Mouse (Mus musculus) limb, embryonic 11.5 days (tissue): ENCODE results near the gene Bmpr1a. TPM values are rescaled to one million over a fixed set of nuclear protein-coding genes. Genes with fewer than 3 reads are reported as not detected.
"Not testable (repeated sequence)": the region's sequence is repeated elsewhere in the genome, so short reads cannot be mapped to it uniquely, and the experiment has no call there.

Experiments used
- ATAC-seq: fragments of 200-750 bp; cut with Nextera tagmentation; 2 replicates; pipeline ENCODE4 v1.8.0; 2017; ENCODE audit warnings: low read depth; ENCODE audit not compliant: insufficient number of reproducible peaks, low FRiP score, low TSS enrichment
- DNase-seq: peaks from one replicate; pipeline ENCODE4 v3.0.0-alpha.2; 2015; ENCODE audit warnings: low spot score
- H3K27ac ChIP-seq: fragments of 300-500 bp; sonication (generic); replicated peaks from 2 replicates; pipeline ENCODE4 v1.5.1; 2014; ENCODE audit warnings: low read depth, mild to moderate bottlenecking, low read length
- H3K27me3 ChIP-seq: fragments of 300-500 bp; sonication (generic); 2 replicates; pipeline ENCODE4 v1.6.1; 2014; ENCODE audit warnings: mild to moderate bottlenecking, low read length, mixed read lengths; ENCODE audit not compliant: control insufficient read depth, insufficient read depth
- H3K36me3 ChIP-seq: fragments of 300-500 bp; sonication (generic); 2 replicates; pipeline ENCODE4 v1.6.1; 2014; ENCODE audit warnings: mild to moderate bottlenecking, low read length, moderate library complexity, mixed read lengths; ENCODE audit not compliant: control insufficient read depth, insufficient read depth
- H3K4me1 ChIP-seq: fragments of 300-500 bp; sonication (generic); 2 replicates; pipeline ENCODE4 v1.6.1; 2014; ENCODE audit warnings: low read length, mixed read lengths; ENCODE audit not compliant: control insufficient read depth, insufficient read depth
- H3K4me2 ChIP-seq: fragments of 300-500 bp; sonication (generic); 2 replicates; pipeline ENCODE4 v1.6.1; 2014; ENCODE audit warnings: low read depth, mild to moderate bottlenecking, moderate library complexity; ENCODE audit not compliant: severe bottlenecking
- H3K4me3 ChIP-seq: fragments of 300-500 bp; sonication (generic); 2 replicates; pipeline ENCODE4 v1.5.1; 2014; ENCODE audit warnings: low read depth, low read length
- H3K9ac ChIP-seq: fragments of 300-500 bp; sonication (generic); 2 replicates; pipeline ENCODE4 v1.6.1; 2014; ENCODE audit warnings: mild to moderate bottlenecking, low read length
- H3K9me3 ChIP-seq: fragments of 300-500 bp; sonication (generic); 2 replicates; pipeline ENCODE4 v1.6.1; 2016; ENCODE audit warnings: low read length; ENCODE audit not compliant: control insufficient read depth
- WGBS: fragments of 180-500 bp; shearing (Covaris S2); extraction: QIAGEN DNeasy Blood & Tissue Kit; methylation state at CpG from one replicate; pipeline ENCODE4 v1.1.7; 2014; 5-methylcytosine and 5-hydroxymethylcytosine counted together
- polyA plus RNA-seq: library from polyadenylated mRNA; unstranded; fragments of >200 nt; fragmentation: Nextera tagmentation; extraction: Ambion mirVana; gene quantifications from 2 replicates; pipeline ENCODE4 v1.2.1, GENCODE M21; 2014

Bmpr1a gene
- polyA plus RNA-seq, 1 experiment from 2014 or later: 67.2 TPM

DNA sequence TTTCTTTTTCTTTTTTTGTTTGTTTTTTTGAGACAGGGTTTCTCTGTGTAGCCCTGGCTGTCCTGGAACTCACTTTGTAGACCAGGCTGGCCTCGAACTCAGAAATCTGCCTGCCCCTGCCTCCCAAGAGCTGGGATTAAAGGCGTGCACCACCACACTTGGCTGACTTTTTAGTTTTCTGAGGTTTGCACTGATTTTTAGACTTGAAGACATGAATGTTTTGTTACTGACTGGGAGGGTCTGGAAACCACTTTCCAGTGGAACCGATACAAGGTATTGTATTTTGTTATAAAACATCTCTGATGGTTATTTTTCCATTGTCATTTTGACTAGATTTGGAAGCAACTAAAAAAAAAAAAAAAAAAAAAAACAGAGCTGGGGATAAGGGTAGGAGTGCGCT is 86.2 kb downstream of the Bmpr1a start:
- not testable (repeated sequence) for H3K4me3 ChIP-seq, ATAC-seq, DNase-seq, H3K4me1 ChIP-seq, H3K27ac ChIP-seq, H3K9ac ChIP-seq, H3K36me3 ChIP-seq, H3K27me3 ChIP-seq, H3K4me2 ChIP-seq, H3K9me3 ChIP-seq
- 95% methylated on average over 4 of the region's 4 CpGs for WGBS

DNA sequence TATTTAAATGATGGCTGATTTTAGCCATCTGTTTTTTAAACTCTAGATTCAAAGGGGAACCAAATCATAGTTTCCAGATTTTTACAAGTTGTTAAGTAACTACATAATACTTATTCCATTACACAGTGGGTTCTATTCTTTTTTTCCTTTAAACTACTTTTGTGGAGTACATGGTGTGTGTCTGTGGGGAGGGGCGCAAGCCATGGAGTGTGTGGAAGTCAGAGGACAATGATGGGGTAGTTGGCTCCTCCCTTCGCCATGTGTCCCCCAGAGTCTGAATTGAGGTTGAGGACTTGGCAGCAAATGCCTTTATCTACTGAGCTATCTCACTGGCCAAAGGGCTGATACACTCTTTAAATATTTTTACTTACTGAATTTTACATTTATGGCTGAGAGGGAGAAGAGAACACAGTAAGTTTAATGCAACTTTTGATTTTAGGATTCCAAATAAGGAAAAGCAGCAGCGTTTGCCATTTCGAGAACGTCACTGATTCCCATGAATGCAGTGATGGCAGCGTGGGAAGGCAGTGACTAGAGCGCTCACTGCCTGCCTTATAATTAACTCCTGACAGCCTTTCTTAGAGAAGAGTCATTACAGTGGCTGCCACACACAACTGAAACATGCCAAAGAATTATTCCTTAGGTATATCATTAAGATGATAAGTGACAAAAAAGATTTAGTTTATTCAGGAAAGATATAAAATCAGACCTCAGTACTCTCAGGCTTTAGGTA is 90.8 kb downstream of the Bmpr1a start:
- no peaks in the 10 kb centered on the region for H3K9me3 ChIP-seq
- 87% methylated on average over 7 of the region's 7 CpGs for WGBS
- H3K27ac ChIP-seq: no peak overlapping the region
- DNase-seq (no peak), ATAC-seq (no peak)
- H3K9ac ChIP-seq: no peak overlapping the region
- no peak overlapping the region for H3K4me3 ChIP-seq
- no peak overlapping the region for H3K4me2 ChIP-seq
- H3K36me3 ChIP-seq: peaks cover 15% of the 10 kb centered on the region
- H3K27me3 ChIP-seq: no peaks in the 10 kb centered on the region
- H3K4me1 ChIP-seq: no peaks in the 10 kb centered on the region

DNA sequence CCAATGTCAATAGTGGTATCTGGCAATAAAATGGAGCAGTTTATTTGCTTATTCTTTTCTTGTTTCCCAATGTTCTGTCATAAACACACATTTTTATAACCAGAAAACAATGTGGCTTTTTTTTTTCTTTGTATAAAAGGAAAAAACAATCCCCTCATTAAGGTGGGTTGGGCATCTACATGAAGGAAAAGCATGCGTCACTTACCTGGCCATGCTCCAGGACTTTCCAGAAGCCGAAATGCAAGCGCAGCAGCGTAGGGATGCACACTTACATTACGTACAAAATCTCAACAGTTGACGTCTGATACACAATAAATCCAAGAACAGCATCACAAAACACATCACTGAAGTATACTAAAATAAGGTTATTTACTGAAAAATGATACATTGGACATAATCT is 92.4 kb downstream of the Bmpr1a start:
- Histone ChIP-seq H3K27ac (no peak overlapping the region), H3K27me3 (no peaks in the 10 kb centered on the region), H3K9ac (no peak overlapping the region), H3K9me3 (no peaks in the 10 kb centered on the region), H3K36me3 (peaks cover 15% of the 10 kb centered on the region), H3K4me3 (no peak overlapping the region), H3K4me1 (no peaks in the 10 kb centered on the region), H3K4me2 (no peak overlapping the region)
- no peak for ATAC-seq
- 98% methylated on average over 6 of the region's 6 CpGs for WGBS
- no peak for DNase-seq

DNA sequence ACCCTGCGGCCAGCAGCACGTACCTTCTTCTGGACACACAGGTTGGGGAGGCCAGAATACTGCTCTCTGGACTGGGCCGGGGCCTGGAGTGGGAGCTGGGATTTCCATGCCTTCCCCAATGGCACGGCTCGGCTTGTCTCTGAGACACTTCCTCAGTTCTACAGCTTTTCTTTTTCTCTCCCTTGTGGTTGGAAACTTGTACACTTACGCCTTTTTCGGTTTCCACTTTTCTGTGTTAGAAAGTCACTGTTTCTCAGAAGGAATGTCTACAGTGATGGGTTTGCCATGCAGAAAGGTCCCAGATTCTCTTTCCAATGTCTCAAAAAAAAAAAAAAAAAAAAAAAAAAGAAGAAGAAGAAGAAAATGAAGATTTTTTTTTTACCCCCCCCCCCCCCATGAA is 99.7 kb downstream of the Bmpr1a start:
- no peak overlapping the region for H3K4me2 ChIP-seq
- no peak overlapping the region for H3K9ac ChIP-seq
- H3K4me1 ChIP-seq: no peaks in the 10 kb centered on the region
- ATAC-seq (no peak), DNase-seq (no peak)
- no peaks in the 10 kb centered on the region for H3K27me3 ChIP-seq
- H3K4me3 ChIP-seq: no peak overlapping the region
- no peak overlapping the region for H3K27ac ChIP-seq
- WGBS: 93% methylated on average over 7 of the region's 7 CpGs
- no peaks in the 10 kb centered on the region; the same call in 1 of the 2 replicates for H3K9me3 ChIP-seq
- peaks cover 2% of the 10 kb centered on the region for H3K36me3 ChIP-seq

DNA sequence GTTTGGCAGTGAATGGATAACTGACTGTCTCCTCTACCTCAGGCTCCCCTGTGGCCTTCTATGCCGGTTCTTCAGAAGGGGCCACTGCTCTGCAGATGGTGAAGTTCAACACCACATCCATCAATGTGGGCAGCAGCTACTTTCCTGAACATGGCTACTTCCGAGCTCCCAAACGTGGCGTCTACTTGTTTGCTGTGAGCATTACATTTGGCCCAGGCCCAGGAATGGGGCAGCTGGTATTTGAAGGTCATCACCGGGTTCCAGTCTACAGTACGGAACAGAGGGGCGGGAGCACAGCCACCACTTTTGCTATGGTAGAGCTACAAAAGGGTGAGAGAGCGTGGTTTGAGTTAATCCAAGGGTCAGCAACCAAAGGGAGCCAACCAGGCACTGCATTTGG is 100.3 kb downstream of the Bmpr1a start:
- Histone ChIP-seq H3K4me3 (no peak overlapping the region), H3K27me3 (no peaks in the 10 kb centered on the region), H3K36me3 (peaks cover 2% of the 10 kb centered on the region), H3K9me3 (no peaks in the 10 kb centered on the region; the same call in 1 of the 2 replicates), H3K4me2 (no peak overlapping the region), H3K4me1 (no peaks in the 10 kb centered on the region), H3K27ac (no peak overlapping the region), H3K9ac (no peak overlapping the region)
- DNase-seq (no peak), ATAC-seq (no peak)
- WGBS: 90% methylated on average over 8 of the region's 8 CpGs

DNA sequence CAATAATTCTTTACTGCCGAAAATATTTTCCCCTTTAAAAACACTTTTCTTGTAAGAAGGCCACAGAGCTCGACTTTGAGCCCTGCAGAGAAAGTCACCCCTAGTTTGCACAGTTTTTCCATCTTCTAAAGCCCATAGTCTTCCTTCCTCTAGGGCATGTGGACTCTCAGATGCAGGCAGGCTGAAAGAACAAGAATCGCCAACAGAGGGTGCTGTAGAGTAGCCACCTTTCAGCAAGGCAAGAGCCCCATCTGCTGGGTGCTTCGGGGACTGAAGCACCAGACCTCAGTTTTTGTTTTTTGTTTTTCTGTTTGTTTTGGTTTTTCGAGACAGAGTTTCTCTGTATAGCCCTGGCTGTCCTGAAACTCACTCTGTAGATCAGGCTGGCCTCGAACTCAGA is 102.0 kb downstream of the Bmpr1a start:
- WGBS: 55% methylated on average over 6 of the region's 6 CpGs
- peak; percentile 83 for DNase-seq

DNA sequence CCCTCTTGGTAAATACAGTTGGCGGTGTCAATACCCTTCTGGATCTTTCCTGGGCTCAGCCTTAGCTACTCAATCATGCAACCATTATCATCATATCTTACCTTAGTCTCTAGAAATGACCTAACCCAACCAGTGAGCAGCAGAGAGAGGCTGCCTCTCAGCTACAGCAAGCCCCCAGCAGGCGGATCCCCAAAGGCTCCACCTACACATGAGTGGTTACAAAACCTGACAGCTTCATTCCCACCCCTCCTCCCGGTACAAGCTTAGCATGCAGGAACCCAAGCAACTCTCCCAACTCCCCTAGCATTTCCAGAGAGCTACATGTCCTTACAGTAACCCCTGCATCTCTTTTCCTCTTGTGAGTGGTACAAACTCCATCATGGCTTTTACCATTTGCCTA is 103.1 kb downstream of the Bmpr1a start:
- ATAC-seq: no peak
- Histone ChIP-seq H3K4me3 (no peak overlapping the region), H3K27ac (no peak overlapping the region), H3K4me2 (no peak overlapping the region), H3K27me3 (no peaks in the 10 kb centered on the region), H3K36me3 (peaks cover 2% of the 10 kb centered on the region), H3K4me1 (no peaks in the 10 kb centered on the region), H3K9ac (no peak overlapping the region), H3K9me3 (no peaks in the 10 kb centered on the region; the same call in 1 of the 2 replicates)
- no peak for DNase-seq
- WGBS: 96% methylated on average over 3 of the region's 3 CpGs

More for the DNA sequence above, 102.0 kb downstream of the Bmpr1a start:
- Histone ChIP-seq H3K4me2 (no peak overlapping the region), H3K27me3 (no peaks in the 10 kb centered on the region), H3K4me1 (no peaks in the 10 kb centered on the region), H3K27ac (no peak overlapping the region), H3K9ac (no peak overlapping the region), H3K9me3 (no peaks in the 10 kb centered on the region; the same call in 1 of the 2 replicates), H3K4me3 (no peak overlapping the region), H3K36me3 (peaks cover 2% of the 10 kb centered on the region)
- ATAC-seq: no peak

DNA sequence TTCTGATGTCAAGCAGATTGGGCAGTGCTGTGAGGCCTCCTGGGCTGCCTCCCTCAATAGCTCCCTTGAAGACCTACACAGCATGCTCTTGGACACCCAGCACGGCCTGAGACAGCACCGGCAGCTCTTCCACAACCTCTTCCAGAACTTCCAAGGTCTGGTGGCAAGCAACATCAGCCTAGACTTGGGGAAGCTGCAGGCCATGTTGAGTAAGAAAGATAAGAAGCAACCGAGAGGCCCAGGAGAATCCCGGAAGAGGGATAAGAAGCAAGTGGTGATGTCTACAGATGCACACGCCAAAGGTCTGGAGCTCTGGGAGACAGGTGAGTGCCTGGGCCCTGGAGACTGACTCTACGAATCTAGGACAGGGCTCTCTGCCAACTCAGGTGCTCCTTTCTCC is 103.8 kb downstream of the Bmpr1a start:
- 95% methylated on average over 6 of the region's 6 CpGs for WGBS
- H3K4me3 ChIP-seq: no peak overlapping the region
- H3K4me1 ChIP-seq: no peaks in the 10 kb centered on the region
- no peaks in the 10 kb centered on the region for H3K27me3 ChIP-seq
- H3K9ac ChIP-seq: no peak overlapping the region
- no peak overlapping the region for H3K4me2 ChIP-seq
- peaks cover 2% of the 10 kb centered on the region for H3K36me3 ChIP-seq
- DNase-seq (no peak), ATAC-seq (no peak)
- H3K27ac ChIP-seq: no peak overlapping the region
- H3K9me3 ChIP-seq: no peaks in the 10 kb centered on the region; the same call in 1 of the 2 replicates

DNA sequence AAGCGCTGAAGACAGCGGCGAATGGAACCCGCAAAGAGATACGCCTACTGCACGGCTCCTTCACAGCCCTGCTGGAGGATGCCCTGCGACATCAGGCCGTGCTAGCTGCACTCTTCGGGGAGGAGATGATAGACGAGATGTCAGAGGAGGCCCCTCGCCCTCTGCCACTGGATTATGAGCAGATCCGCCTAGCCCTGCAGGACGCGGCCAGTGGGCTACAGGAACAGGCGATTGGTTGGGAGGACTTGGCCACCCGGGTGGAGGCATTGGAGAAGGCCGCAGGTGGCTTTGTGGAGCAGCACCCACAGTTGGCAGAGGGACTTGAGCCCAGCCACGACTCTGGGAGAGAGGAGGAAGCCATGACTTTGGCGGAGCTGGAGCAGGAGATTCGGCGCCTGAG is 104.2 kb downstream of the Bmpr1a start:
- DNase-seq: no peak

More for the DNA sequence above, 104.2 kb downstream of the Bmpr1a start:
- H3K27me3 ChIP-seq: no peaks in the 10 kb centered on the region
- H3K36me3 ChIP-seq: peaks cover 2% of the 10 kb centered on the region
- H3K9me3 ChIP-seq: no peaks in the 10 kb centered on the region; the same call in 1 of the 2 replicates
- no peaks in the 10 kb centered on the region for H3K4me1 ChIP-seq
- 93% methylated on average over 21 of the region's 21 CpGs for WGBS
- no peak for ATAC-seq
- H3K27ac ChIP-seq: no peak overlapping the region
- no peak overlapping the region for H3K4me3 ChIP-seq
- no peak overlapping the region for H3K4me2 ChIP-seq
- H3K9ac ChIP-seq: no peak overlapping the region
